Mouse (Mus musculus): ENCODE measurements at regions not wholly inside any gene's neighbourhood (a gene's known extent, or its start where the extent isn't known, plus 50 kb on each side); places are given as distances from the start of the nearest gene placed in this dataset.

DNA sequence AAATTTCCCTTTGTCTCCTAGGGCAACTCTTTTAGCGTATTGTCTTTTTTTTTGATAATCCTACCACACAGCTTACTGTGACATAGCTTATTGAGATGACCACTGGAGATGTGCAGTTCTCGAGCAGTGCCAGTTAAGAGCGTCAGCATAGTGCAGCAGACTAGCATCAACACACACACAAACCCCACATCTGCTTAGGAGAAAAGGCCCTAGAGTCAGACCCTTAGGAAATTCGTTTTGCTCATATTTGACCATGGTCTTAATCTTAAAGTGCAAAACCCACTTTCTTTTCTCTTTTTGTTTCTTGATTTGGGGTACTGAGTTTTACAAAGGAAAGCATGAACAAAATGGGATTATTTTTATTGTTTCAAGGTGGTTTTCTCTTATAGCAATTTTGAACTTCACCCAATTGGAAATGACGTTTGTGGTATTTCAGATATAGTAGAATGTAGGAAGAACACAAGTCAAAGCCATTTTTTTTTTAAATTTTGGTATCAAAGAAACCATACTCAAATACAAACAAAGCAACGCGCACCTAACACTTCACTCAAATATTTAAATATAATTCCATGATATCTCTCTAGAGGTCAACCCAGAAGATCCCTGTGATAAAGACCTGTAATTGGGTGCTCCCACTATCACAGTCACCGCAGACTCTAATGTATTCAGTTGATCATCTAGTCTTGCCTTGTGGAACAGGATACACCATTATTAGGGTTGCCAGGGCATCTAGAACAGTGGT is 116.7 kb upstream of the Itga4 start:
- TF ChIP-seq CTCF (IDR thresholded peaks at IDR 0.05 in 2 of 3, conservative IDR thresholded peaks at IDR 0.05 in 1 of 3; ENCODE audit: control insufficient read depth in 1 of 3, insufficient read depth in 1 of 3, low read depth in 2 of 3, low read length in 3 of 3, poor library complexity in 1 of 3, severe bottlenecking in 1 of 3) (no peak), POLR2A (IDR thresholded peaks at IDR 0.05; ENCODE audit: control insufficient read depth in 1 of 2, insufficient read depth in 1 of 2, low read depth in 1 of 2, low read length in 2 of 2, poor library complexity in 1 of 2) (no peak)

Measured in MEL (cell line).